Mouse (Mus musculus) brain, embryonic 14.5 days (tissue): ENCODE measurements around the gene Slc31a1.

Experiments used
- CTCF ChIP-seq: fragments of 200-500 bp; IDR thresholded peaks from 2 replicates; pipeline ENCODE4 v1.5.1; 2012; ENCODE audit warnings: inconsistent platforms, mild to moderate bottlenecking, moderate library complexity, borderline replicate concordance; ENCODE audit not compliant: insufficient read depth, insufficient read length; ENCODE audit errors: extremely low read depth
- POLR2A ChIP-seq: fragments of 200-500 bp; IDR thresholded peaks from 2 replicates; pipeline ENCODE4 v1.6.1; 2012; ENCODE audit warnings: mild to moderate bottlenecking, inconsistent platforms, borderline replicate concordance; ENCODE audit not compliant: poor library complexity, insufficient read depth, insufficient read length, severe bottlenecking; ENCODE audit errors: extremely low read depth

DNA sequence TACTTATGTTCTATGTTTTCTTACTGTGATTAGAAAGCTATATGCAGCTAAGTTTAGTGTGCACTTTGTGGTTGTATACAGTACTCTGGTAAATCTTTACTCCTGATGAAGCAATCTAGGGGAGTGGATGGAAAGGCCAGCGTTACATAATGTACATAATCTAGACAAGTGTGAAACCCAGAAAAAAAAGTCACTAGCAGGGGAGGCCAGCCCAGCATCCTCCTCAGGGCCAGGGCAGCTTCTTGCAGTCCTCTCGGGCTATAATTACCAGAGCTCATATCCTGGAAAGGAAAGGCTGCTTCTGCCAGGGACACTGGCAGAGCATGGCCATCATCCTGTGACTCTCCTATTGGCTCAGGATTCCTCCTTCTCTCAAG is 12.2 kb upstream of the Slc31a1 start:
- no peak for TF ChIP-seq POLR2A
- no peak for TF ChIP-seq CTCF
